Mouse (Mus musculus) forebrain, embryonic 12.5 days (tissue): ENCODE data around the gene Ptbp1. TPM values are rescaled to one million over a fixed set of nuclear protein-coding genes. Genes with fewer than 3 reads are reported as not detected.
"Not testable (repeated sequence)": the region's sequence is repeated elsewhere in the genome, so short reads cannot be mapped to it uniquely, and the experiment has no call there.

Source experiments
- ATAC-seq: fragments of 200-750 bp; cut with Nextera tagmentation; 2 replicates; pipeline ENCODE4 v1.8.0; 2017; ENCODE audit warnings: moderate TSS enrichment; ENCODE audit not compliant: low FRiP score
- H3K27ac ChIP-seq: fragments of 300-500 bp; sonication (generic); 2 replicates; pipeline ENCODE4 v1.5.1; 2016; ENCODE audit warnings: mild to moderate bottlenecking
- H3K27me3 ChIP-seq: fragments of 300-500 bp; sonication (generic); 2 replicates; pipeline ENCODE4 v1.6.1; 2016; ENCODE audit warnings: mild to moderate bottlenecking
- H3K36me3 ChIP-seq: fragments of 300-500 bp; sonication (generic); replicated peaks from 2 replicates; pipeline ENCODE4 v1.6.1; 2016; ENCODE audit warnings: mild to moderate bottlenecking
- H3K4me1 ChIP-seq: fragments of 300-500 bp; sonication (generic); 2 replicates; pipeline ENCODE4 v1.6.1; 2016
- H3K4me2 ChIP-seq: fragments of 300-500 bp; sonication (generic); 2 replicates; pipeline ENCODE4 v1.6.1; 2016; ENCODE audit warnings: mild to moderate bottlenecking, moderate library complexity
- H3K4me3 ChIP-seq: fragments of 300-500 bp; sonication (generic); replicated peaks from 2 replicates; pipeline ENCODE4 v1.5.1; 2016; ENCODE audit warnings: mild to moderate bottlenecking
- H3K9ac ChIP-seq: fragments of 300-500 bp; sonication (generic); 2 replicates; pipeline ENCODE4 v1.6.1; 2016; ENCODE audit warnings: mild to moderate bottlenecking
- H3K9me3 ChIP-seq: fragments of 300-500 bp; sonication (generic); 2 replicates; pipeline ENCODE4 v1.6.1; 2016
- WGBS: fragments of 180-500 bp; shearing (Covaris S2); methylation state at CpG from one replicate; pipeline ENCODE4 v1.1.7; 2016; 5-methylcytosine and 5-hydroxymethylcytosine counted together
- polyA plus RNA-seq: library from polyadenylated mRNA; unstranded; fragments of >200 nt; fragmentation: Nextera tagmentation; extraction: Ambion mirVana; gene quantifications from 2 replicates; pipeline ENCODE4 v1.2.1, GENCODE M21; 2016

The Ptbp1 gene
- polyA plus RNA-seq, 1 experiment from 2014 or later = 223 TPM

DNA sequence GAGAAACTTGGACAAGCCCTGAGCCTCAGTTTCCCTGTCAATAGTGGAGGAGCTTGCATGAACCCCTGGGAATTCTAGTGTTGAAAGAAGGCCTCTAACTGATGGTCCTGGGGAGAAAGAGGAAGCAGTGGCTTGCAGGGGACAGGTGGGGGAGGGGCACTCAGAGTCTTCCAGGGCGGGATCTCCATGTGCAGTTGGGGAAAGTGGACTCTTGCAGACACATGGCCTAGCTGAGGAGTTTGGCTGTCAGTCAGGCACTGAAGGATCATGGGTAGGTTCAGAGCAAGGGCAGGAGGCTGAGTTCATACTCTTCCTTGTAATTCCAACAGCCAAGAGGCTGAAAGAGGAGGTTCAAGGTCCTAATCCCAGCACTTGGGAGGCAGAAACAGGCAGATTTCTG lies 22.9 kb downstream of the Ptbp1 start:
- no peak for ATAC-seq
- no peak overlapping the region for H3K27ac ChIP-seq
- peaks cover 35% of the 10 kb centered on the region for H3K27me3 ChIP-seq
- no peak overlapping the region for H3K4me3 ChIP-seq
- peaks cover under 1% of the 10 kb centered on the region; the same call in 1 of the 2 replicates for H3K36me3 ChIP-seq
- WGBS = 74% methylated on average over 1 of the region's 1 CpGs
- no peak overlapping the region for H3K9ac ChIP-seq
- H3K4me2 ChIP-seq = no peak overlapping the region
- H3K9me3 ChIP-seq = no peaks in the 10 kb centered on the region
- peaks cover 30% of the 10 kb centered on the region for H3K4me1 ChIP-seq

DNA sequence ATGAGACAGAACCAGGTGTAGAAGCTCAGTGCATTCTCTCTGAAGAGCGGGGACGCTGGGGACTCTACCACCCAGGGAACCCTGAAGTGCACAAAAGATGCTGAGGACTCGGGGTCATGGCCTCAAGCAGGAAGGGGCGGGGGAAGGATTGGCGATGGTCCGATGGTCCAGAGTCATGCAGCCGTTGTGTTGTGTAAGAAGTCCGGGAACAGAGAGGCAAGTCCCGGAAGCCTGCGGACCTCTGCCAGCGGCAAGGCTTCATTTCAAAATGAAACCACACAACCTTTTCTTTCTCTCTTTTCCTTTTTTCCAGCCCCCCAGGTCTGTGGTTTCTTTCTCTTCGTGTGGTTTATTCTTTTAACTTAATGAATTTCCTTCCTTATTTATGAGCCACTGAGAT lies 23.5 kb downstream of the Ptbp1 start:
- Histone ChIP-seq H3K27me3 (peaks cover 41% of the 10 kb centered on the region), H3K9ac (no peak overlapping the region), H3K9me3 (no peaks in the 10 kb centered on the region), H3K4me3 (no peak overlapping the region), H3K4me2 (no peak overlapping the region), H3K27ac (no peak overlapping the region), H3K36me3 (no peaks in the 10 kb centered on the region), H3K4me1 (peaks cover 30% of the 10 kb centered on the region)
- ATAC-seq = no peak
- 48% methylated on average over 12 of the region's 12 CpGs for WGBS

DNA sequence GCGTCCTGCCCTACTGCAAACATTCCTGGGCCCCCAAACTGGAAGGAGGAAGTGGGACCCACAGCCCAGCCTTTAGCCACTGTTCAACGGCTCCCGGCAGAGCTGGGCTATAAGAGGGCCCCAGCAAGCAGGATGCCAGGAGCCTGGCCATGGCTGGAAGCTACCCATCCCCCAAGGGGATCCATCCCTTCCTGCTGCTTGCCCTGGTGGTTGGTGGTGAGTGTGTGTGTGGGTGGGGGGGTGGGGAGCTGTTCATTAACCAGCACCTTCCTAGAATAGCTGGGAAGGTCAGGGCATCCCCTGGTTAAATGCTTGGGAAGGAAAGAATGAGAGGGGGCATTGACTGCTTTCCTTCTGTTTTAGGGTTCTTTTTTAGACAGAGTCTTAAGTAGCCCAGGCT lies 25.3 kb downstream of the Ptbp1 start:
- ATAC-seq = no peak
- Histone ChIP-seq H3K9me3 (no peaks in the 10 kb centered on the region), H3K4me2 (no peak overlapping the region), H3K27ac (no peak overlapping the region), H3K9ac (no peak overlapping the region), H3K4me1 (peaks cover 26% of the 10 kb centered on the region), H3K27me3 (peaks cover 59% of the 10 kb centered on the region), H3K36me3 (no peaks in the 10 kb centered on the region), H3K4me3 (no peak overlapping the region)
- 41% methylated on average over 3 of the region's 3 CpGs for WGBS

DNA sequence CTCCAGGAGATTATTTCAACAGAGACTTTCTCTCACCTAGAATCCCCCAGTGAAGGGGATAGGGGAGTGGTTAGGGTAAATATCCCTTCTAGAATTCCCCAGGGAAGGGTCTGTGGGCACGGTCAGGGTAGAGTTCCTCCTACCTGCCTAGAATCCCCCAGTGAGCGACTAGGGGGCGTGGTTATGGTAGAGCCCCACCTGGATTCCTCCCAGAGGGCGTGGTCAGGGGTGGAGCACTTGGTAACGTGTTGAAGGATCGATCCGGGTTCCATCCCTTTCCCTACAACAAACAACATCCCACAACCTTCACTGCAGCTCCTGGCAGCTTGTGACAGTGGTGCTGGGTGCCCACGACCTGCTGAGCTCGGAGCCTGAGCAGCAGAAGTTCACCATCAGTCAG lies 26.5 kb downstream of the Ptbp1 start:
- peaks cover 59% of the 10 kb centered on the region for H3K27me3 ChIP-seq
- peaks cover 15% of the 10 kb centered on the region for H3K4me1 ChIP-seq
- H3K4me2 ChIP-seq = no peak overlapping the region
- H3K9ac ChIP-seq = no peak overlapping the region
- no peak overlapping the region for H3K27ac ChIP-seq
- H3K4me3 ChIP-seq = no peak overlapping the region
- 18% methylated on average over 9 of the region's 9 CpGs for WGBS
- H3K36me3 ChIP-seq = no peaks in the 10 kb centered on the region
- no peak for ATAC-seq
- no peaks in the 10 kb centered on the region for H3K9me3 ChIP-seq

DNA sequence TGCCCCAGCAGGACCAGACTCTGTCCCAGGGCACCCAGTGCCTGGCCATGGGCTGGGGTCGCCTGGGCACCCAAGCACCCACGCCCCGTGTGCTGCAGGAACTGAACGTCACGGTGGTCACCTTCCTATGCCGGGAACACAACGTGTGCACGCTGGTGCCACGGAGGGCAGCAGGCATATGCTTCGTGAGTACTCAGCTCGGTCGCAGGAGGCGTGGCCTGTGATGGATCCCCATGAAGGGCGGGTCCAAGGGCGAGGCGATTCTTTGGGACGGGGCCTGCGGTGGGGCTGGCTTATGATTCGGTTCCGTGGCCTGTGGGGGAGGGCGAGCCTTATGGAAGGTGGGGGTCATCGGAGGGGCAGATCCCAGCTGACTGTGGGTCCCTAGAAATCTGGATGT lies 27.8 kb downstream of the Ptbp1 start:
- Histone ChIP-seq H3K27me3 (peaks cover 59% of the 10 kb centered on the region), H3K4me3 (peak overlapping the region; percentile 5; the same call in 1 of the 2 replicates), H3K4me2 (peak overlapping the region; percentile 42), H3K36me3 (no peaks in the 10 kb centered on the region), H3K9me3 (no peaks in the 10 kb centered on the region), H3K27ac (no peak overlapping the region), H3K9ac (0 out of 2 replicates have a peak overlapping the region, but pooled peaks have one; percentile 21), H3K4me1 (peaks cover 15% of the 10 kb centered on the region)
- 8% methylated on average over 22 of the region's 22 CpGs for WGBS
- peak; percentile 24; the same call in 1 of the 2 replicates for ATAC-seq

DNA sequence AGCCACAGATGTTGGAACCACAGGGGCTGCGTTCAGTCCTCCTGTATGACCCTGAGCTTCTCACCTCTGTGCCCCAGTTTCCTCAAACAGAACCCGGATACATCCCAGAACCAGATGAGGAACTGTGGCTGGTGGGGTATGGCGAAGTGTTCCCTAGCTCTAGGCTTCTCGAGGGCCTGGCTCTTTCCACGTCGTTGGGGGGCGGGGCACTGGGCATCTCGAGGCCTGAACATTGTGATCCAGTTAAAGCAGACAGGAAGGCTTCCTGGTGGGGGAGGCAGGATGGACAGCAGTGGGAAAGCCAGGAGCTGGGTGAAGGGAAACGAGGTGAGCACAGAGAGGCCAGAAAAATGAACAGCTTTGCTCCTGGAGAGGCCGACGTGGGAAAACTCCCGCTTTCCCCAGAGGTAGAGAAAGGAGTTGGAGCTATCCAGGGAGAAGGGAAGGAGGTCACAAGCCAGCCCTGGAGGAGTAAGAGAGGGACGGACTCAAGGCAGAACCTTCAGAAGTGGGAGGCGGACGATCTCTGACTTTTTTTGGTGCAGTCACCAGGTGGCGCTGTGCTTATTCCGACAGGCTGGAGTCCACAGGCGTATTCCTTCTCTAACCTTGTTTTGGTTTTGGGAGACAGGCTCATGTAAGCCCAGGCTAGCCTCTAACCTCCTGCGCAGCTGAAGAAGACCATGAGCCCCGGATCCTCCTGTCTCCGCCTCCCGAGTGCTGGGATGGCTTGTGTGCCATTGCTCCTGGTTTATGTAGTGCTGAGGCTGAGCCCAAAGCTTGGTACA lies 29.3 kb downstream of the Ptbp1 start:
- H3K27me3 ChIP-seq = peaks cover 59% of the 10 kb centered on the region
- no peak overlapping the region for H3K4me3 ChIP-seq
- no peak overlapping the region for H3K4me2 ChIP-seq
- WGBS = 14% methylated on average over 22 of the region's 22 CpGs
- no peaks in the 10 kb centered on the region for H3K36me3 ChIP-seq
- no peaks in the 10 kb centered on the region for H3K9me3 ChIP-seq
- ATAC-seq = no peak
- H3K27ac ChIP-seq = no peak overlapping the region
- no peak overlapping the region for H3K9ac ChIP-seq
- H3K4me1 ChIP-seq = peaks cover 15% of the 10 kb centered on the region

DNA sequence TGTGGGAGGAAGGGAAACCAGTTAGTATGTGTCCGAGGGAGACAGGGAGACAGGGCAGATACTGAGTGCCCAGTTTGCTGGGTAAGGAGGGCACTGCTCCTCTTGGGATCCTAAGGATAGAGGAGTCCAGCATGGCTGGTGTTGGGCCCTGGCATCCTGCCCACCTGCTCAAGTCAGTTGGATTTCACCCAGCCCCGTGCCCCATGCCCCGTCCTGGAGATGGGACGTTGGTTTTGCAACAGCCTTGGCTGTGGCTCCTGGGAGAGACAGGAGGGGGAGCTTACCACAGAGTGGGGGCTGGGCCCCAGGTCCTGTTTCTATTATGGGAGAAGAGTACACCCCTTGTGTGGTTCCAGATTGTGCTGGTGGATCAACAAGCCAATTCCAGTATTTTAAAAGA lies 30.2 kb downstream of the Ptbp1 start:
- H3K9me3 ChIP-seq = no peaks in the 10 kb centered on the region
- H3K4me3 ChIP-seq = no peak overlapping the region
- ATAC-seq = no peak
- H3K27ac ChIP-seq = no peak overlapping the region
- H3K4me1 ChIP-seq = peaks cover 15% of the 10 kb centered on the region
- no peak overlapping the region for H3K9ac ChIP-seq
- no peak overlapping the region for H3K4me2 ChIP-seq
- WGBS = 69% methylated on average over 4 of the region's 4 CpGs
- no peaks in the 10 kb centered on the region for H3K36me3 ChIP-seq
- H3K27me3 ChIP-seq = peaks cover 59% of the 10 kb centered on the region

DNA sequence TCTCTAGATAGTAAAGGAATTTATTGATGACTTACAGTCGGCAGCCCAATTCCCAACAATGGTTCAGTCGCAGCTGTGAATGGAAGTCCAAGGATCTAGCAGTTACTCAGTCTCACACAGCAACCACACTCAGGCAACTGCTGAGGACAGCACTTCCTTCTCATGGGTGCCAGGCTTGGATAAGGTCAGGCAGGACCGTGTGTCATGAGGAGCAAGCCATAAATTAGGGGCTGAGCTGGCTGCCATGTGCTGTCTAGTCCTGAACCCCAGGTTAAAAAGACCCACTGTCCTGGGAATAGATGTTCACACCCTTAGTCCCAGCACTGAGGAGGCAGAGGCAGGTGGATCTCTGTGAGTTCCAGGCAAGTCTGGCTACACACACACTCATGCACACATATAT lies 30.7 kb downstream of the Ptbp1 start:
- peaks cover 54% of the 10 kb centered on the region for H3K27me3 ChIP-seq
- ATAC-seq, H3K4me2 ChIP-seq, H3K36me3 ChIP-seq, H3K9ac ChIP-seq, H3K9me3 ChIP-seq, H3K27ac ChIP-seq, H3K4me3 ChIP-seq: not testable (repeated sequence)
- H3K4me1 ChIP-seq = peaks cover 15% of the 10 kb centered on the region
- 74% methylated on average over 3 of the region's 3 CpGs for WGBS

DNA sequence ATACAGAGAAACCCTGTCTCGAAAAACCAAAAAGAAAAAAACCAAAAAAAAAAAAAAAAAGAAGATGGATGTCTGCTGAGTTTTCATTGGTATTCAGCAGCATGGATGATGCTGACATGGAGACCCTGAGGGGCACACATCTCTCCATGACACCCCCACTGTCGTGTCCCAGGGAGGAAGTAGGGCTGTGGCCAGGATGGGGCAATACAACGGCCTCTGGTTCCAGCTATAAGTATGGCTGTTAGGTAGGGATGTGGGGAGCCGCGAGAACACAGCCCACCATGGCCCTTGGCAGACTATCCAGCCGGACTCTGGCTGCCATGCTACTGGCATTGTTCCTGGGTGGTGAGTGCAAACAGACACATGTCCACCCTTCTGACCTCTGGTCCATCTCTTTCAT lies 31.8 kb downstream of the Ptbp1 start, which contains the start of gene Elane:
Gene Elane (plus strand): TSS at position 194 of the 400 bp plus-strand sequence.
- no peak within 1 kb of the TSS for H3K4me2 ChIP-seq
- peaks cover 51% of the 10 kb centered on the region for H3K27me3 ChIP-seq
- peaks cover 15% of the 10 kb centered on the region for H3K4me1 ChIP-seq
- H3K9me3 ChIP-seq = no peaks in the 10 kb centered on the region
- H3K36me3 ChIP-seq = no peaks in the 10 kb centered on the region
- no peak for ATAC-seq
- no peak within 1 kb of the TSS for H3K4me3 ChIP-seq
- no peak within 1 kb of the TSS for H3K27ac ChIP-seq
- WGBS = 84% methylated on average over 6 of the region's 6 CpGs
- no peak within 1 kb of the TSS for H3K9ac ChIP-seq

DNA sequence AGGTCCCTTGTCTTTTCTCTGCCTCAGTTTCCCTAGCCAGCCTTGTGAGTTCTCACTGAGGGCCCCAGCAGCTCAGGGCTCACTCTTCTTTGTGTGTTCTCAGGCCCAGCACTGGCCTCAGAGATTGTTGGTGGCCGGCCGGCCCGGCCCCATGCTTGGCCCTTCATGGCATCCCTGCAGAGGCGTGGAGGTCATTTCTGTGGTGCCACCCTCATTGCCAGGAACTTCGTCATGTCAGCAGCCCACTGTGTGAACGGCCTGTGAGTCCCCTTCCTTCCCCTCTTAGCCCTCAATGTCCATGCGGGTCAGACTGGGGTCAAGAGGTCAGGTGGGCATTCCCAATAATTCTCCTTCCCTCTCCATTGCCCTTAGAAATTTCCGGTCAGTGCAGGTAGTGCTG lies 32.4 kb downstream of the Ptbp1 start:
- H3K9me3 ChIP-seq = no peaks in the 10 kb centered on the region
- no peak overlapping the region for H3K4me2 ChIP-seq
- no peak overlapping the region for H3K27ac ChIP-seq
- no peak overlapping the region for H3K4me3 ChIP-seq
- no peak overlapping the region for H3K9ac ChIP-seq
- no peaks in the 10 kb centered on the region for H3K36me3 ChIP-seq
- peaks cover 15% of the 10 kb centered on the region for H3K4me1 ChIP-seq
- 83% methylated on average over 8 of the region's 8 CpGs for WGBS
- H3K27me3 ChIP-seq = peaks cover 50% of the 10 kb centered on the region
- ATAC-seq = no peak

DNA sequence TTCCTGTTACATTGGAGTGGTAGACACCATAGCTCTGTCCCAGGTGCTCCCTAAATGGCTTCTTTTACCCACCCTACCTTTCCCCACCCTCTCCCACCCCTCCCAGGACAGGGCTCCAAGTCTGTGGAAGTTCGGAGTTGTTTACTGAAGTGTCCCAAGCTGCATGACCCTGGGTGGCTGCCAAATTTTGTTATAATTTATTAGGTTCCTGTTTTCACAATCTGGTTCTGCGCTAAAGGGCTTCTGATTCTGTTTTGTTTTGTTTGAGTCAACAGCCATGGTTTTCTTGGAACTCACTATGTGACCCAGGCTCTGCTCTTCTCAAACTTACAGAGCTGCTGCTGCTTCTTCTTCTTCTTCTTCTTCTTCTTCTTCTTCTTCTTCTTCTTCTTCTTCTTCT lies 35.2 kb downstream of the Ptbp1 start:
- Histone ChIP-seq H3K27me3 (peaks cover 35% of the 10 kb centered on the region; the same call in 1 of the 2 replicates), H3K4me1 (no peaks in the 10 kb centered on the region), H3K9me3 (no peaks in the 10 kb centered on the region), H3K4me3 (no peak overlapping the region), H3K9ac (no peak overlapping the region), H3K27ac (no peak overlapping the region), H3K4me2 (no peak overlapping the region), H3K36me3 (peaks cover 3% of the 10 kb centered on the region)
- 96% methylated on average over 2 of the region's 2 CpGs for WGBS
- no peak for ATAC-seq

DNA sequence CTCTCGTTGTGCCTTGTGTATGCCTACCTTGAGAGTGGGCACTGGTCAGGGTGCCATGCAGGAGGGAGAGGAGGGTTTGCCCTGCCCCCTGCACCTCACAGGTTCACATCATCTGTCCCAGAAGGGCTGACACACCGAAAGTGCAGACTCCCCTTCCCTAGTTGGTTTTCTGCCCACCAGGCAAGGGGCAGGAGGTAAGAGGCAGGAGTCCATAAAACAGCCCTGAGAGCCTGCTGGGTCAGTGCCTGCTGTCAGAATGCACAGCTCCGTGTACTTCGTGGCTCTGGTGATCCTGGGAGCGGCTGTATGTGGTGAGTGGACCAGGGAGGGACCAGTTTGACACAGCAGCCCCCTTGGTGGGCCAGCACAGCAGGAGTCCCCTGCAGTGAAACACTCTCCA lies 36.4 kb downstream of the Ptbp1 start, which contains the start of gene Cfd:
Gene Cfd (plus strand): TSS at position 184 of the 400 bp plus-strand sequence.
- Histone ChIP-seq H3K9ac (no peak within 1 kb of the TSS), H3K4me1 (no peaks in the 10 kb centered on the region), H3K27ac (no peak within 1 kb of the TSS), H3K4me2 (no peak within 1 kb of the TSS), H3K9me3 (no peaks in the 10 kb centered on the region), H3K36me3 (peaks cover 14% of the 10 kb centered on the region), H3K27me3 (peaks cover 41% of the 10 kb centered on the region), H3K4me3 (no peak within 1 kb of the TSS)
- 38% methylated on average over 5 of the region's 5 CpGs for WGBS
- no peak for ATAC-seq
